Mouse (Mus musculus) heart, postnatal 0 days (tissue): ENCODE data around the gene Casp7.

Experiments
- CTCF ChIP-seq: IDR thresholded peaks from 2 replicates; pipeline ENCODE4 v1.5.1; 2016; ENCODE audit warnings: antibody characterized with exemption, control low read depth, low read depth
- EP300 ChIP-seq: IDR thresholded peaks from 2 replicates; pipeline ENCODE4 v1.6.1; 2016; ENCODE audit warnings: antibody characterized with exemption, low read depth

DNA sequence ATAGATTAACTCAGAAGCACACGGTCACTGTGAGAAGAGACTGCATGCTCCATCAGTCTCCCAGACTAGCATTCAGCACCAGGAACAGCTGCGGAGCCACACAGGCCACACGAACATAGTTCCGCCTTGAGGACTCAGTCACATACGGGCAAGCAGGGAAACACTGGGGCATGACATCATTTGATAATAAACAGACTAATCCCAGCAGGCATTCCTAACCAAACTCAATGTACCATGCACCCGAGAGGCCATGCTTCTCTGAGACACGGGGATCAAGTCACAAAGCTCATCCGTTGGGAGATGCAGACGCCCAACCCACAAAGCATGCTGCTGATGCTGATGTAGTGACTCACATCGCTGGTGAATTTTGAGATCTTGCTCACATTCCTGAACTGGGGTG lies 22.9 kb upstream of the Casp7 start:
- TF ChIP-seq CTCF (no peak), EP300 (no peak)
